Mouse (Mus musculus) neutrophil, adult 5-6 weeks (primary cell): ENCODE data around the gene Mgat5b. TPM values are rescaled to one million over a fixed set of nuclear protein-coding genes. Genes with fewer than 3 reads are reported as not detected.

ENCODE experiments used
- ATAC-seq: fragments of 151-379, 151-347 bp; 2 replicates; pipeline ENCODE4 v1.8.0; 2017; ENCODE audit warnings: mild to moderate bottlenecking, moderate TSS enrichment; ENCODE audit not compliant: insufficient number of reproducible peaks, poor library complexity, low FRiP score, severe bottlenecking; ENCODE audit errors: extremely low read depth
- total RNA-seq: library from RNA; stranded (forward); fragments of 200-1000 nt; gene quantifications from 2 replicates; pipeline ENCODE4 v1.2.3, GENCODE M21; 2017

Gene Mgat5b
- total RNA-seq, 1 experiment from 2014 or later: not detected

- ATAC-seq: no peak
Measured at GRCm38 (mm10) chr11:116968586-116968985, 49.9 kb downstream of the Mgat5b start.

- no peak for ATAC-seq
Measured at GRCm38 (mm10) chr11:116969498-116969897, 50.8 kb downstream of the Mgat5b start.

- no peak for ATAC-seq
Measured at GRCm38 (mm10) chr11:116970847-116971246, 52.2 kb downstream of the Mgat5b start.

- no peak for ATAC-seq
Measured at GRCm38 (mm10) chr11:116972828-116973227, 54.2 kb downstream of the Mgat5b start.

GRCm38 (mm10) chr11:116973508-116973907 lies 54.8 kb downstream of the Mgat5b start:
- ATAC-seq: no peak

GRCm38 (mm10) chr11:116974341-116974740 lies 55.7 kb downstream of the Mgat5b start:
- ATAC-seq: no peak

GRCm38 (mm10) chr11:116980313-116980712 lies 61.6 kb downstream of the Mgat5b start:
- ATAC-seq: no peak

- ATAC-seq: no peak
Measured at GRCm38 (mm10) chr11:116982543-116982942, 63.9 kb downstream of the Mgat5b start.

GRCm38 (mm10) chr11:116985504-116986385 lies 67.1 kb downstream of the Mgat5b start:
- no peak for ATAC-seq

- ATAC-seq: no peak
Measured at GRCm38 (mm10) chr11:116988131-116988530, 69.5 kb downstream of the Mgat5b start.

- no peak for ATAC-seq
Measured at GRCm38 (mm10) chr11:116990231-116990630, 71.6 kb downstream of the Mgat5b start.

- no peak for ATAC-seq
Measured at GRCm38 (mm10) chr11:116991410-116991809, 72.7 kb downstream of the Mgat5b start.

- no peak for ATAC-seq
Measured at GRCm38 (mm10) chr11:116991964-116992363, 73.3 kb downstream of the Mgat5b start.

- no peak for ATAC-seq
Measured at GRCm38 (mm10) chr11:116994095-116994582, 75.5 kb downstream of the Mgat5b start.

GRCm38 (mm10) chr11:116996976-116997375 lies 78.3 kb downstream of the Mgat5b start:
- no peak for ATAC-seq

- ATAC-seq: no peak
Measured at GRCm38 (mm10) chr11:116998935-116999334, 80.3 kb downstream of the Mgat5b start.

- no peak for ATAC-seq
Measured at GRCm38 (mm10) chr11:117000219-117000618, 81.6 kb downstream of the Mgat5b start.

- ATAC-seq: no peak
Measured at GRCm38 (mm10) chr11:117001789-117002188, 83.1 kb downstream of the Mgat5b start.

- no peak for ATAC-seq
Measured at GRCm38 (mm10) chr11:117003503-117003902, 84.8 kb downstream of the Mgat5b start.

- ATAC-seq: no peak
Measured at GRCm38 (mm10) chr11:117004277-117004676, 85.6 kb downstream of the Mgat5b start.
